15 mouse cellular contexts compared by ENCODE assay signal in genomic region chr7:118806631-118807411, GRCm38 (mm10). TPM values are rescaled to one million over a fixed set of nuclear protein-coding genes. Genes with fewer than 3 reads are reported as not detected.
DNase-seq lines count a peak whose midpoint lies in the region; ATAC-seq and TF ChIP-seq lines count a peak whose summit lies in the region.
"Had no signal": no experiment of that assay in that cellular context is flagged by ENCODE, and none has a peak within 500 bp of the region (broad histone marks: within the 10 kb centered on the region; RNA-seq: fewer than 3 reads in every experiment).

No protein-coding gene starts in this region.

- intact Hi-C loops in heart, postnatal 14 days (cut with DNase I): no loop called here

- 0 out of 2 replicates have a peak overlapping the region, but pooled peaks have one; percentile 10 for H3K27ac ChIP-seq in hindbrain, embryonic 11.5 days (ENCODE audit: low read depth, low read length)
- no peak overlapping the region for H3K27ac ChIP-seq in hindbrain, embryonic 12.5 days
- peak overlapping the region; percentile 74 for H3K27ac ChIP-seq in testis, adult 2 months (ENCODE audit: control insufficient read depth, insufficient read depth, low read depth, low read length)
- H3K27ac ChIP-seq in stomach, embryonic 16.5 days (ENCODE audit: low read length): peak overlapping the region; percentile 43
- H3K27ac ChIP-seq: embryonic facial prominence, embryonic 13.5 days; neural tube, embryonic 12.5 days had no signal

- H3K27me3 ChIP-seq in hindbrain, embryonic 11.5 days (ENCODE audit: control insufficient read depth, insufficient read depth, low read length): no peaks in the 10 kb centered on the region
- no peaks in the 10 kb centered on the region for H3K27me3 ChIP-seq in hindbrain, embryonic 12.5 days
- H3K27me3 ChIP-seq in testis, adult 2 months (ENCODE audit: control insufficient read depth, insufficient read depth, low read length): no peaks in the 10 kb centered on the region
- no peaks in the 10 kb centered on the region for H3K27me3 ChIP-seq in stomach, embryonic 16.5 days (ENCODE audit: control insufficient read depth, insufficient read depth, low read length)
- H3K27me3 ChIP-seq: embryonic facial prominence, embryonic 13.5 days; neural tube, embryonic 12.5 days had no signal

- no peak overlapping the region for H3K4me3 ChIP-seq in hindbrain, embryonic 11.5 days (ENCODE audit: low read depth, low read length)
- no peak overlapping the region for H3K4me3 ChIP-seq in hindbrain, embryonic 12.5 days
- H3K4me3 ChIP-seq in testis, adult 2 months (ENCODE audit: control insufficient read depth, low read depth, low read length): no peak overlapping the region
- H3K4me3 ChIP-seq in stomach, embryonic 16.5 days (replicated peaks; ENCODE audit: low read length): no peak overlapping the region
- H3K4me3 ChIP-seq: embryonic facial prominence, embryonic 13.5 days; neural tube, embryonic 12.5 days had no signal

- no peak overlapping the region for H3K4me2 ChIP-seq in hindbrain, embryonic 11.5 days (replicated peaks; ENCODE audit: low read depth, low read length)
- no peak overlapping the region for H3K4me2 ChIP-seq in hindbrain, embryonic 12.5 days (replicated peaks)
- no peak overlapping the region for H3K4me2 ChIP-seq in stomach, embryonic 16.5 days (ENCODE audit: low read depth, low read length)
- H3K4me2 ChIP-seq: embryonic facial prominence, embryonic 13.5 days; neural tube, embryonic 12.5 days had no signal

- 0 out of 2 replicates have a peak overlapping the region, but pooled peaks have one; percentile 31 for H3K9ac ChIP-seq in hindbrain, embryonic 11.5 days (ENCODE audit: low read depth, low read length)
- H3K9ac ChIP-seq in hindbrain, embryonic 12.5 days: no peak overlapping the region
- 0 out of 2 replicates have a peak overlapping the region, but pooled peaks have one; percentile 20 for H3K9ac ChIP-seq in stomach, embryonic 16.5 days (ENCODE audit: low read length)
- H3K9ac ChIP-seq: embryonic facial prominence, embryonic 13.5 days; neural tube, embryonic 12.5 days had no signal

- H3K36me3 ChIP-seq in hindbrain, embryonic 11.5 days (ENCODE audit: control insufficient read depth, insufficient read depth, low read length): no peaks in the 10 kb centered on the region
- H3K36me3 ChIP-seq in hindbrain, embryonic 12.5 days: peaks cover 34% of the 10 kb centered on the region
- H3K36me3 ChIP-seq in testis, adult 2 months (ENCODE audit: control insufficient read depth, insufficient read depth, low read length): no peaks in the 10 kb centered on the region
- no peaks in the 10 kb centered on the region for H3K36me3 ChIP-seq in stomach, embryonic 16.5 days (ENCODE audit: control insufficient read depth, insufficient read depth, low read length)

- peak; percentile 17 for DNase-seq in hindbrain, embryonic 11.5 days (ENCODE audit: low spot score)
- no peak for DNase-seq in testis, postnatal 10 days (ENCODE audit: low spot score)
- DNase-seq in heart, postnatal 14 days: peak; percentile 30 to 40
- no peak for DNase-seq in layer of hippocampus, adult 18-20 months (ENCODE audit: low spot score in 2 of 2)
- DNase-seq in spleen, postnatal 10 days (ENCODE audit: low spot score in 2 of 2): no peak
- DNase-seq: cerebellum, adult 11-12 months; gastrocnemius, postnatal 14 days; left cerebral cortex, postnatal 4 days; lung, postnatal 36 days; thymus, postnatal 25 days had no signal

- no peak for TF ChIP-seq CTCF in testis, adult 2 months (IDR thresholded peaks at IDR 0.05; ENCODE audit: control insufficient read depth, insufficient read depth, insufficient replicate concordance, low read depth, low read length)

- no peaks in the 10 kb centered on the region for H3K4me1 ChIP-seq in hindbrain, embryonic 11.5 days (replicated peaks; ENCODE audit: control insufficient read depth, insufficient read depth, low read length)
- H3K4me1 ChIP-seq in hindbrain, embryonic 12.5 days: peaks cover 7% of the 10 kb centered on the region; the same call in 1 of the 2 replicates
- H3K4me1 ChIP-seq in testis, adult 2 months (ENCODE audit: control insufficient read depth, insufficient read depth, low read length): no peaks in the 10 kb centered on the region
- peaks cover 15% of the 10 kb centered on the region for H3K4me1 ChIP-seq in stomach, embryonic 16.5 days (ENCODE audit: control insufficient read depth, insufficient read depth, low read length)
- H3K4me1 ChIP-seq: embryonic facial prominence, embryonic 13.5 days; neural tube, embryonic 12.5 days had no signal

- no peak for TF ChIP-seq POLR2A in testis, adult 2 months (IDR thresholded peaks at IDR 0.05; ENCODE audit: control insufficient read depth, low read depth, low read length)

- WGBS in hindbrain, embryonic 11.5 days: 77% methylated on average over 16 of the region's 16 CpGs
- WGBS in hindbrain, embryonic 12.5 days: 68% methylated on average over 16 of the region's 16 CpGs
- 47% methylated on average over 16 of the region's 16 CpGs for WGBS in stomach, embryonic 16.5 days

- no peaks in the 10 kb centered on the region for H3K9me3 ChIP-seq in hindbrain, embryonic 11.5 days (ENCODE audit: control insufficient read depth, low read length)
- H3K9me3 ChIP-seq in hindbrain, embryonic 12.5 days (replicated peaks): no peaks in the 10 kb centered on the region
- no peaks in the 10 kb centered on the region for H3K9me3 ChIP-seq in stomach, embryonic 16.5 days (replicated peaks; ENCODE audit: control insufficient read depth, low read length)
- H3K9me3 ChIP-seq: embryonic facial prominence, embryonic 13.5 days; neural tube, embryonic 12.5 days had no signal

- no peak for ATAC-seq in hindbrain, embryonic 11.5 days (ENCODE audit: low FRiP score)
- ATAC-seq in hindbrain, embryonic 12.5 days (ENCODE audit: low FRiP score): no peak
- ATAC-seq in stomach, embryonic 16.5 days (ENCODE audit: insufficient read depth, low FRiP score): no peak

RNA-seq across cellular contexts. Expression of gene Iqck, which starts 48.7 kb away (rescaled TPM):
- 4.0 and 4.3 TPM in 2 replicates for polyA plus RNA-seq in hindbrain, embryonic 11.5 days (2014; fragmentation: Nextera tagmentation; extraction: Ambion mirVana)
- 4.6 and 4.9 TPM in 2 replicates for polyA plus RNA-seq in hindbrain, embryonic 12.5 days (2016; fragmentation: Nextera tagmentation; extraction: Ambion mirVana)
- polyA plus RNA-seq in testis, adult 2 months (2012; rRNA removed): 41.3 and 47.7 TPM in 2 replicates
- under 1 TPM; 0.27 to 0.60 TPM for total RNA-seq in heart, postnatal 14 days (2021)
- polyA plus RNA-seq in stomach, embryonic 16.5 days (2015; fragmentation: Nextera tagmentation; extraction: Ambion mirVana): 1.4 and 2.0 TPM in 2 replicates
- 1 to 10 TPM; 4.6 to 4.7 TPM for total RNA-seq in layer of hippocampus, adult 18-20 months (2021)

RNA-seq across cellular contexts. Expression of gene Knop1, which starts 49.2 kb away (rescaled TPM):
- 108 and 112 TPM in 2 replicates for polyA plus RNA-seq in hindbrain, embryonic 11.5 days (2014; fragmentation: Nextera tagmentation; extraction: Ambion mirVana)
- 99.2 and 108 TPM in 2 replicates for polyA plus RNA-seq in hindbrain, embryonic 12.5 days (2016; fragmentation: Nextera tagmentation; extraction: Ambion mirVana)
- 26.1 and 34.7 TPM in 2 replicates for polyA plus RNA-seq in testis, adult 2 months (2012; rRNA removed)
- total RNA-seq in heart, postnatal 14 days (2021): 10 to 100 TPM; 16.9 to 18.4 TPM
- 72.9 and 74.9 TPM in 2 replicates for polyA plus RNA-seq in stomach, embryonic 16.5 days (2015; fragmentation: Nextera tagmentation; extraction: Ambion mirVana)
- 10 to 100 TPM; 24.4 to 25.1 TPM for total RNA-seq in layer of hippocampus, adult 18-20 months (2021)

Comparison
In these comparisons a context has a peak if more than half of its experiments do, and no peak if none do; other contexts are left out.
1. DNase-seq: peak in hindbrain, embryonic 11.5 days (single experiment) and heart, postnatal 14 days (2 of 2); none in testis, postnatal 10 days (single experiment), layer of hippocampus, adult 18-20 months (0 of 2) and spleen, postnatal 10 days (0 of 2).